Mouse (Mus musculus) ES-E14 (cell line): ENCODE results near the gene Rmi2. TPM values are rescaled to one million over a fixed set of nuclear protein-coding genes. Genes with fewer than 3 reads are reported as not detected.

ENCODE experiments used
- DNase-seq: peaks from one replicate; pipeline ENCODE4 v3.0.0-alpha.2; 2013; ENCODE audit warnings: low read depth, low spot score
- H3K27ac ChIP-seq: 2 replicates; pipeline ENCODE4 v1.5.1; 2012; ENCODE audit warnings: low read depth, mild to moderate bottlenecking, low read length, moderate library complexity, mixed read lengths; ENCODE audit not compliant: poor library complexity, insufficient read depth, severe bottlenecking
- H3K36me3 ChIP-seq: 2 replicates; pipeline ENCODE4 v1.6.1; 2012; ENCODE audit warnings: mild to moderate bottlenecking, low read length, moderate library complexity, mixed read lengths; ENCODE audit not compliant: control insufficient read depth, poor library complexity, insufficient read depth, severe bottlenecking
- H3K4me1 ChIP-seq, 2 experiments: fragments of 150-350 bp in 1 of 2; sonication (generic) in 1 of 2; 2 replicates each; pipeline ENCODE4 v1.6.1; 2012; ENCODE audit warnings: low read length in 2 of 2, mild to moderate bottlenecking in 1 of 2, mixed read lengths in 1 of 2; ENCODE audit not compliant: control insufficient read depth in 2 of 2, insufficient read depth in 2 of 2, poor library complexity in 1 of 2
- H3K4me3 ChIP-seq, 2 experiments: fragments of 150-350 bp in 1 of 2; sonication (generic) in 1 of 2; 2 replicates each; pipeline ENCODE4 v1.5.1; 2012; ENCODE audit warnings: low read length in 2 of 2, low read depth in 1 of 2, mild to moderate bottlenecking in 1 of 2, mixed read lengths in 1 of 2; ENCODE audit not compliant: insufficient read depth in 1 of 2, poor library complexity in 1 of 2, severe bottlenecking in 1 of 2
- H3K9ac ChIP-seq: 2 replicates; pipeline ENCODE4 v1.6.1; 2012; ENCODE audit warnings: low read depth, mild to moderate bottlenecking, low read length, mixed read lengths; ENCODE audit not compliant: poor library complexity, insufficient read depth, severe bottlenecking
- H3K9me3 ChIP-seq: fragments of 150-350 bp; sonication (generic); 2 replicates; pipeline ENCODE4 v1.6.1; 2012; ENCODE audit warnings: low read depth, mild to moderate bottlenecking, low read length; ENCODE audit not compliant: control insufficient read depth, insufficient read depth
- CHD2 ChIP-seq: IDR thresholded peaks from 2 replicates; pipeline ENCODE4 v1.6.1; 2014; ENCODE audit warnings: mild to moderate bottlenecking, low read depth, low read length, inconsistent platforms
- HCFC1 ChIP-seq: IDR thresholded peaks from 2 replicates; pipeline ENCODE4 v1.6.1; 2012; ENCODE audit warnings: low read length, inconsistent platforms, borderline replicate concordance; ENCODE audit not compliant: insufficient read depth
- MAFK ChIP-seq: IDR thresholded peaks from 2 replicates; pipeline ENCODE4 v1.6.1; 2014; ENCODE audit warnings: mild to moderate bottlenecking, low read depth, low read length, inconsistent platforms; ENCODE audit not compliant: insufficient read depth
- ZC3H11A ChIP-seq: IDR thresholded peaks from 2 replicates; pipeline ENCODE4 v1.6.1; 2012; ENCODE audit warnings: low read depth, mild to moderate bottlenecking, inconsistent platforms, low read length, borderline replicate concordance
- ZNF384 ChIP-seq: IDR thresholded peaks from 2 replicates; pipeline ENCODE4 v1.6.1; 2012; ENCODE audit warnings: low read depth, low read length, inconsistent platforms
- in situ Hi-C, 2 experiments: fragments of 600-800 bp; cut with MboI; formaldehyde crosslinking; loops; one replicate each; pipeline ENCODE4 v1.15.1; 2025; ENCODE audit warnings: low sequenced_read_pairs in 2 of 2, inconsistent platforms in 1 of 2; ENCODE audit not compliant: unreplicated experiment in 2 of 2
- total RNA-seq: library from RNA; depleted of rRNA; stranded (reverse); fragments of 300-350 nt; gene quantifications from 2 replicates; pipeline ENCODE4 v1.2.3, GENCODE M21; 2012

The Rmi2 gene
- total RNA-seq, 1 experiment, result 2.9 TPM

DNA sequence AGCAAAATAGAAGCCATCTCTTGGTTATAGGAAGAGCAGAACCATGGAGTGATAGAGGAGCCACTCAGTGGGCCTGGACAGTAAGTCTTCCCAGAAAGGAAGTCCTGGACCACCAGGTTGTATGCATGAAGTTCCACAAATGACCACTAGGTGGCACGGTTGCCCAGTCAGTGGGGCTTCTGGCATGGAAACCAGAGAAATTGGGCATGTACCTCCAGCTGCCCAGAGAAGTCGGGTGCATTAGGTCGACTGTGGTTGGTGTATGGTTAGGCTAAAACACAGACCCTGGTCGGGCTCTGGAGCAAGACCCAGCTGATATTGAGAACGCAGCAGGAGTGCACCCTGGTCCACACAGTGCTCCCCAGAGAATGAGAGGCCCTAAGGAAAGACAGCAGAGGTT, 38.8 kb downstream of the Rmi2 start:
- Histone ChIP-seq H3K4me3 (no peak overlapping the region), H3K4me1 (no peaks in the 10 kb centered on the region), H3K9ac (no peak overlapping the region), H3K36me3 (no peaks in the 10 kb centered on the region), H3K27ac (no peak overlapping the region), H3K9me3 (no peaks in the 10 kb centered on the region)
- in situ Hi-C loops, result loop anchor here in 1 of 2 experiments (25.0 kb wide), 1 partner anchor 311 kb away; no protein-coding TSS in a partner anchor
- DNase-seq, result peak; percentile 83
- no peak for TF ChIP-seq CHD2
- TF ChIP-seq ZC3H11A, result peak; percentile 71; the same call in 1 of the 2 replicates

GRCm38 (mm10) chr16:10878227-10878626, 43.4 kb downstream of the Rmi2 start:
- TF ChIP-seq ZC3H11A, result no peak
- TF ChIP-seq MAFK, result no peak
- Histone ChIP-seq H3K4me3 (no peak overlapping the region), H3K9ac (no peak overlapping the region), H3K9me3 (no peaks in the 10 kb centered on the region), H3K36me3 (no peaks in the 10 kb centered on the region), H3K27ac (no peak overlapping the region), H3K4me1 (no peaks in the 10 kb centered on the region)
- DNase-seq, result no peak
- in situ Hi-C loops, result no loop called here

DNA sequence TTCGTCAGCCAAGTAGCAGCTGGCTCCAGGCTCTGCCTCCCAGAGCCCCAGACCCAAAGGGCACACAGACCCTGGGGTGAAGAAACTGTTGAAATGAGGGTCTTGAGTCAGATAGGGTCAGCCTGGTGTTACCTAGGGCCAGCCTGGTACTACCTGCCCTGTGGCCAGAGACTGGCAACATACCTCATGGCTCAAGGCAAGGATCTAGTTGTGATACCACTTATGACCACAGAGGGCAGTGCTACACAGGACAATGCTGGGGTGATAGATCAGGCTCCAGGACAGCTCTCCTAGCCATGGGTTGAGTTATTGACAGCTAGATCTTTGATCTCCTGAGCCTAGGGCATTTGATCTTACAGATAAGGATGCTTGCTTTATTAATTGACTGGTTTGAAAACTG, 44.6 kb downstream of the Rmi2 start:
- TF ChIP-seq CHD2 (no peak), ZNF384 (no peak), MAFK (no peak), HCFC1 (no peak), ZC3H11A (peak; percentile 67)
- in situ Hi-C loops, result no loop called here
- Histone ChIP-seq H3K36me3 (no peaks in the 10 kb centered on the region), H3K9ac (no peak overlapping the region), H3K4me3 (no peak overlapping the region), H3K9me3 (no peaks in the 10 kb centered on the region), H3K4me1 (no peaks in the 10 kb centered on the region), H3K27ac (no peak overlapping the region)
- peak; percentile 57 for DNase-seq

GRCm38 (mm10) chr16:10881231-10881962, 46.5 kb downstream of the Rmi2 start:
- no peak for DNase-seq
- Histone ChIP-seq H3K36me3 (no peaks in the 10 kb centered on the region), H3K4me3 (no peak overlapping the region), H3K9me3 (no peaks in the 10 kb centered on the region), H3K27ac (no peak overlapping the region), H3K9ac (no peak overlapping the region), H3K4me1 (peaks cover 0 to 5% of the 10 kb centered on the region in 2 experiments; a peak in 1 of 4 replicates)
- in situ Hi-C loops, result no loop called here
- TF ChIP-seq ZNF384 (no peak), CHD2 (no peak), HCFC1 (no peak), ZC3H11A (no peak), MAFK (no peak)

GRCm38 (mm10) chr16:10887436-10887835, 52.6 kb downstream of the Rmi2 start:
- in situ Hi-C loops, result no loop called here
- Histone ChIP-seq H3K4me1 (peaks cover 0 to 5% of the 10 kb centered on the region in 2 experiments; a peak in 1 of 4 replicates), H3K9ac (no peak overlapping the region), H3K36me3 (no peaks in the 10 kb centered on the region), H3K9me3 (no peaks in the 10 kb centered on the region), H3K4me3 (no peak overlapping the region), H3K27ac (no peak overlapping the region)
- no peak for DNase-seq
- no peak for TF ChIP-seq ZC3H11A
- no peak for TF ChIP-seq CHD2
- TF ChIP-seq MAFK, result no peak
- no peak for TF ChIP-seq HCFC1
